Comparison of ENCODE assay signal across 25 mouse cellular contexts in genomic region chr4:21611531-21612282, GRCm38 (mm10).
DNase-seq lines count a peak whose midpoint lies in the region; ATAC-seq and TF ChIP-seq lines count a peak whose summit lies in the region.
"Had no signal": no experiment of that assay in that cellular context is flagged by ENCODE, and none has a peak within 500 bp of the region (broad histone marks: within the 10 kb centered on the region; RNA-seq: fewer than 3 reads in every experiment).

No protein-coding gene starts in this region.

- H3K27ac ChIP-seq in forebrain, embryonic 12.5 days, result no peak overlapping the region
- no peak overlapping the region for H3K27ac ChIP-seq in forebrain, postnatal 0 days (ENCODE audit: low read depth, low read length)
- no peak overlapping the region for H3K27ac ChIP-seq in midbrain, embryonic 12.5 days (replicated peaks)
- no peak overlapping the region for H3K27ac ChIP-seq in midbrain, embryonic 10.5 days (replicated peaks)
- no peak overlapping the region for H3K27ac ChIP-seq in forebrain, embryonic 13.5 days
- no peak overlapping the region for H3K27ac ChIP-seq in neural tube, embryonic 13.5 days (replicated peaks)
- H3K27ac ChIP-seq: hindbrain, embryonic 15.5 days; limb, embryonic 12.5 days had no signal

- H3K36me3 ChIP-seq in forebrain, embryonic 12.5 days (replicated peaks), result no peaks in the 10 kb centered on the region
- H3K36me3 ChIP-seq in forebrain, postnatal 0 days (ENCODE audit: insufficient read depth), result no peaks in the 10 kb centered on the region
- no peaks in the 10 kb centered on the region for H3K36me3 ChIP-seq in midbrain, embryonic 12.5 days
- no peaks in the 10 kb centered on the region for H3K36me3 ChIP-seq in midbrain, embryonic 10.5 days
- H3K36me3 ChIP-seq in forebrain, embryonic 13.5 days (ENCODE audit: poor library complexity, severe bottlenecking), result no peaks in the 10 kb centered on the region
- no peaks in the 10 kb centered on the region for H3K36me3 ChIP-seq in neural tube, embryonic 13.5 days
- H3K36me3 ChIP-seq: heart, embryonic 12.5 days; hindbrain, embryonic 15.5 days; limb, embryonic 12.5 days had no signal

- no peaks in the 10 kb centered on the region for H3K9me3 ChIP-seq in forebrain, embryonic 12.5 days
- no peaks in the 10 kb centered on the region for H3K9me3 ChIP-seq in forebrain, postnatal 0 days (ENCODE audit: low read length)
- no peaks in the 10 kb centered on the region for H3K9me3 ChIP-seq in midbrain, embryonic 12.5 days
- H3K9me3 ChIP-seq in midbrain, embryonic 10.5 days (replicated peaks), result no peaks in the 10 kb centered on the region
- no peaks in the 10 kb centered on the region for H3K9me3 ChIP-seq in forebrain, embryonic 13.5 days (replicated peaks)
- H3K9me3 ChIP-seq in neural tube, embryonic 13.5 days, result no peaks in the 10 kb centered on the region
- H3K9me3 ChIP-seq: heart, embryonic 12.5 days; hindbrain, embryonic 15.5 days; limb, embryonic 12.5 days had no signal

- no peak overlapping the region for H3K4me2 ChIP-seq in forebrain, embryonic 12.5 days
- H3K4me2 ChIP-seq in forebrain, postnatal 0 days (ENCODE audit: low read depth), result no peak overlapping the region
- H3K4me2 ChIP-seq in midbrain, embryonic 12.5 days (replicated peaks), result no peak overlapping the region
- no peak overlapping the region for H3K4me2 ChIP-seq in forebrain, embryonic 13.5 days
- H3K4me2 ChIP-seq in neural tube, embryonic 13.5 days, result no peak overlapping the region
- H3K4me2 ChIP-seq: heart, embryonic 12.5 days; hindbrain, embryonic 15.5 days; limb, embryonic 12.5 days; liver, embryonic 11.5 days had no signal

- H3K27me3 ChIP-seq in forebrain, embryonic 12.5 days, result no peaks in the 10 kb centered on the region
- no peaks in the 10 kb centered on the region for H3K27me3 ChIP-seq in forebrain, postnatal 0 days (ENCODE audit: insufficient read depth, low read length)
- H3K27me3 ChIP-seq in midbrain, embryonic 12.5 days, result no peaks in the 10 kb centered on the region
- no peaks in the 10 kb centered on the region for H3K27me3 ChIP-seq in midbrain, embryonic 10.5 days (ENCODE audit: low read depth, poor library complexity, severe bottlenecking)
- no peaks in the 10 kb centered on the region for H3K27me3 ChIP-seq in forebrain, embryonic 13.5 days
- no peaks in the 10 kb centered on the region for H3K27me3 ChIP-seq in neural tube, embryonic 13.5 days
- H3K27me3 ChIP-seq: heart, embryonic 12.5 days; hindbrain, embryonic 15.5 days; limb, embryonic 12.5 days had no signal

- peak; percentile 86 for ATAC-seq in forebrain, embryonic 12.5 days (ENCODE audit: low FRiP score)
- no peak for ATAC-seq in forebrain, postnatal 0 days
- peak; percentile 90 for ATAC-seq in midbrain, embryonic 12.5 days (ENCODE audit: low FRiP score, low read depth)
- ATAC-seq in forebrain, embryonic 13.5 days, result peak; percentile 89; the same call in 1 of the 2 replicates
- 0 out of 2 replicates have a peak, but pooled peaks have one; percentile 40 for ATAC-seq in neural tube, embryonic 13.5 days (ENCODE audit: low read depth)
- ATAC-seq: intestine, embryonic 16.5 days; liver, postnatal 0 days had no signal

- no peak overlapping the region for H3K9ac ChIP-seq in forebrain, embryonic 12.5 days
- no peak overlapping the region for H3K9ac ChIP-seq in forebrain, postnatal 0 days
- no peak overlapping the region for H3K9ac ChIP-seq in midbrain, embryonic 12.5 days (replicated peaks)
- no peak overlapping the region for H3K9ac ChIP-seq in forebrain, embryonic 13.5 days
- no peak overlapping the region for H3K9ac ChIP-seq in neural tube, embryonic 13.5 days
- H3K9ac ChIP-seq: heart, embryonic 12.5 days; hindbrain, embryonic 15.5 days; limb, embryonic 12.5 days; liver, postnatal 0 days had no signal

- H3K4me1 ChIP-seq in forebrain, embryonic 12.5 days, result peaks cover 7% of the 10 kb centered on the region
- H3K4me1 ChIP-seq in forebrain, postnatal 0 days (ENCODE audit: insufficient read depth), result no peaks in the 10 kb centered on the region
- peaks cover 6% of the 10 kb centered on the region; the same call in 1 of the 2 replicates for H3K4me1 ChIP-seq in midbrain, embryonic 12.5 days
- no peaks in the 10 kb centered on the region for H3K4me1 ChIP-seq in midbrain, embryonic 10.5 days
- peaks cover 12% of the 10 kb centered on the region; the same call in 1 of the 2 replicates for H3K4me1 ChIP-seq in forebrain, embryonic 13.5 days
- peaks cover 7% of the 10 kb centered on the region; the same call in 1 of the 2 replicates for H3K4me1 ChIP-seq in neural tube, embryonic 13.5 days (replicated peaks)
- H3K4me1 ChIP-seq: heart, embryonic 12.5 days; hindbrain, embryonic 15.5 days; limb, embryonic 12.5 days had no signal

- WGBS in forebrain, embryonic 12.5 days, result 57% methylated on average over 5 of the region's 5 CpGs
- WGBS in forebrain, postnatal 0 days, result 55% methylated on average over 5 of the region's 5 CpGs
- 73% methylated on average over 5 of the region's 5 CpGs for WGBS in midbrain, embryonic 12.5 days
- 82% methylated on average over 5 of the region's 5 CpGs for WGBS in midbrain, embryonic 10.5 days
- 57% methylated on average over 5 of the region's 5 CpGs for WGBS in forebrain, embryonic 13.5 days
- WGBS in neural tube, embryonic 13.5 days, result 57% methylated on average over 5 of the region's 5 CpGs

- H3K4me3 ChIP-seq in forebrain, embryonic 12.5 days (replicated peaks), result no peak overlapping the region
- H3K4me3 ChIP-seq in forebrain, postnatal 0 days (ENCODE audit: low read depth, low read length), result no peak overlapping the region
- H3K4me3 ChIP-seq in midbrain, embryonic 12.5 days, result no peak overlapping the region
- H3K4me3 ChIP-seq in midbrain, embryonic 10.5 days, result no peak overlapping the region
- no peak overlapping the region for H3K4me3 ChIP-seq in forebrain, embryonic 13.5 days
- no peak overlapping the region for H3K4me3 ChIP-seq in neural tube, embryonic 13.5 days
- H3K4me3 ChIP-seq: heart, embryonic 12.5 days; hindbrain, embryonic 15.5 days; limb, embryonic 12.5 days had no signal

- no peak for DNase-seq in forebrain, postnatal 0 days
- no peak for DNase-seq in midbrain, embryonic 10.5 days (ENCODE audit: low spot score)
- DNase-seq in layer of hippocampus, adult 11-12 months (ENCODE audit: low spot score), result no peak
- no peak for DNase-seq in heart, postnatal 4 days
- DNase-seq: adrenal gland, adult 2 months; cerebellum, adult 11-12 months; cerebellum, postnatal 10 days; gastrocnemius, postnatal 10 days; heart, postnatal 10 days; kidney, adult 9 months; kidney, postnatal 25 days; layer of hippocampus, postnatal 36 days; liver, postnatal 0 days; lung, postnatal 10 days; thymus, adult 18-20 months; thymus, postnatal 36 days had no signal

- TF ChIP-seq CTCF in forebrain, postnatal 0 days (IDR thresholded peaks at IDR 0.05; ENCODE audit: low read depth), result no peak
